Mouse (Mus musculus) forebrain, postnatal 0 days (tissue): ENCODE data around the gene H2-T3. TPM values are rescaled to one million over a fixed set of nuclear protein-coding genes. Genes with fewer than 3 reads are reported as not detected.
"Not testable (repeated sequence)": the region's sequence is repeated elsewhere in the genome, so short reads cannot be mapped to it uniquely, and the experiment has no call there.

Experiments
- ATAC-seq: fragments of 200-750 bp; cut with Nextera tagmentation; 2 replicates; pipeline ENCODE4 v1.8.0; 2017; ENCODE audit warnings: mild to moderate bottlenecking, moderate library complexity
- DNase-seq: peaks from one replicate; pipeline ENCODE4 v3.0.0-alpha.2; 2015
- H3K27ac ChIP-seq: fragments of 300-500 bp; sonication (generic); 2 replicates; pipeline ENCODE4 v1.5.1; 2014; ENCODE audit warnings: low read depth, mild to moderate bottlenecking, antibody characterized with exemption, low read length, moderate library complexity, mixed read lengths
- H3K27me3 ChIP-seq: fragments of 300-500 bp; sonication (generic); 2 replicates; pipeline ENCODE4 v1.6.1; 2014; ENCODE audit warnings: mild to moderate bottlenecking, low read length, mixed read lengths; ENCODE audit not compliant: insufficient read depth
- H3K36me3 ChIP-seq: fragments of 300-500 bp; sonication (generic); 2 replicates; pipeline ENCODE4 v1.6.1; 2014; ENCODE audit warnings: mild to moderate bottlenecking, moderate library complexity; ENCODE audit not compliant: insufficient read depth
- H3K4me1 ChIP-seq: fragments of 300-500 bp; sonication (generic); 2 replicates; pipeline ENCODE4 v1.6.1; 2014; ENCODE audit warnings: antibody characterized with exemption; ENCODE audit not compliant: insufficient read depth
- H3K4me2 ChIP-seq: fragments of 300-500 bp; sonication (generic); 2 replicates; pipeline ENCODE4 v1.6.1; 2014; ENCODE audit warnings: low read depth, mild to moderate bottlenecking, moderate library complexity
- H3K4me3 ChIP-seq: fragments of 300-500 bp; sonication (generic); 2 replicates; pipeline ENCODE4 v1.5.1; 2014; ENCODE audit warnings: low read depth, low read length, mixed read lengths
- H3K9ac ChIP-seq: fragments of 300-500 bp; sonication (generic); 2 replicates; pipeline ENCODE4 v1.6.1; 2014; ENCODE audit warnings: mild to moderate bottlenecking
- H3K9me3 ChIP-seq: fragments of 300-500 bp; sonication (generic); 2 replicates; pipeline ENCODE4 v1.6.1; 2016; ENCODE audit warnings: low read length
- CTCF ChIP-seq: sonication (generic); IDR thresholded peaks from 2 replicates; pipeline ENCODE4 v1.5.1; 2016; ENCODE audit warnings: antibody characterized with exemption, control low read depth, low read depth
- whole genome bisulfite sequencing: fragments of 180-500 bp; shearing (Covaris S2); extraction: QIAGEN DNeasy Blood & Tissue Kit; methylation state at CpG from one replicate; pipeline ENCODE4 v1.1.7; 2014; 5-methylcytosine and 5-hydroxymethylcytosine counted together
- polyA plus RNA-seq: library from polyadenylated mRNA; unstranded; fragments of >200 nt; fragmentation: Nextera tagmentation; extraction: Ambion mirVana; gene quantifications from 2 replicates; pipeline ENCODE4 v1.2.1, GENCODE M21; 2015
- total RNA-seq: library from RNA; depleted of rRNA; stranded (reverse); fragments of >200 nt; gene quantifications from 2 replicates; pipeline ENCODE4 v1.2.3, GENCODE M21; 2014

H2-T3 gene
- total and polyA plus RNA-seq, 2 experiments from 2014 or later, result not detected

- H3K4me1 ChIP-seq, result no peaks in the 10 kb centered on the region
- H3K36me3 ChIP-seq, result no peaks in the 10 kb centered on the region
- H3K27ac ChIP-seq, result no peak overlapping the region
- WGBS, result 3% methylated on average over 46 of the region's 51 CpGs
- ATAC-seq (no peak), DNase-seq (no peak)
- H3K4me2 ChIP-seq, result peak overlapping the region; percentile 27
- TF ChIP-seq CTCF, result no peak
- peaks cover 34% of the 10 kb centered on the region for H3K27me3 ChIP-seq
- peak overlapping the region; percentile 9; the same call in 1 of the 2 replicates for H3K4me3 ChIP-seq
- no peak overlapping the region for H3K9ac ChIP-seq
- H3K9me3 ChIP-seq, result no peaks in the 10 kb centered on the region
These were observed 22.6 kb downstream of the H2-T3 start for GRCm38 (mm10) chr17:36167306-36168038.

GRCm38 (mm10) chr17:36166901-36167300, 23.2 kb downstream of the H2-T3 start:
- H3K36me3 ChIP-seq, ATAC-seq, H3K4me2 ChIP-seq, H3K4me1 ChIP-seq, DNase-seq, H3K4me3 ChIP-seq, H3K9me3 ChIP-seq, H3K27ac ChIP-seq, H3K9ac ChIP-seq: not testable (repeated sequence)
- 9% methylated on average over 2 of the region's 2 CpGs for WGBS
- peaks cover 40% of the 10 kb centered on the region for H3K27me3 ChIP-seq

- no peak for TF ChIP-seq CTCF
- Histone ChIP-seq H3K4me3 (no peak overlapping the region), H3K36me3 (no peaks in the 10 kb centered on the region), H3K4me2 (no peak overlapping the region), H3K27ac (no peak overlapping the region), H3K27me3 (peaks cover 39% of the 10 kb centered on the region), H3K4me1 (no peaks in the 10 kb centered on the region), H3K9ac (no peak overlapping the region), H3K9me3 (no peaks in the 10 kb centered on the region)
- no peak for DNase-seq
- 2% methylated on average over 52 of the region's 56 CpGs for WGBS
- ATAC-seq, result no peak
These were observed 28.7 kb downstream of the H2-T3 start for GRCm38 (mm10) chr17:36161129-36162051.

GRCm38 (mm10) chr17:36158264-36158663, 31.8 kb downstream of the H2-T3 start:
- H3K27ac ChIP-seq, ATAC-seq, DNase-seq, H3K4me1 ChIP-seq, H3K9ac ChIP-seq, H3K36me3 ChIP-seq, H3K9me3 ChIP-seq: not testable (repeated sequence)
- 8% methylated on average over 11 of the region's 11 CpGs for WGBS
- peak overlapping the region; percentile 22; the same call in 1 of the 2 replicates for H3K4me3 ChIP-seq
- H3K4me2 ChIP-seq, result peak overlapping the region; percentile 47
- H3K27me3 ChIP-seq, result peaks cover 24% of the 10 kb centered on the region

GRCm38 (mm10) chr17:36157782-36158181, 32.3 kb downstream of the H2-T3 start:
- H3K9me3 ChIP-seq, H3K9ac ChIP-seq, H3K27ac ChIP-seq, H3K4me1 ChIP-seq, ATAC-seq, DNase-seq, H3K36me3 ChIP-seq: not testable (repeated sequence)
- Histone ChIP-seq H3K4me2 (peak overlapping the region; percentile 47), H3K27me3 (peaks cover 24% of the 10 kb centered on the region), H3K4me3 (peak overlapping the region; percentile 22)
- WGBS, result under 1% methylated on average over 36 of the region's 36 CpGs

- Histone ChIP-seq H3K4me2 (no peak overlapping the region), H3K4me1 (no peaks in the 10 kb centered on the region), H3K27ac (no peak overlapping the region), H3K4me3 (no peak overlapping the region), H3K9me3 (no peaks in the 10 kb centered on the region), H3K9ac (no peak overlapping the region), H3K27me3 (peaks cover 5% of the 10 kb centered on the region), H3K36me3 (no peaks in the 10 kb centered on the region)
- TF ChIP-seq CTCF, result no peak
- no peak for DNase-seq
- ATAC-seq, result no peak
- WGBS, result 20% methylated on average over 3 of the region's 3 CpGs
These were observed 35.6 kb downstream of the H2-T3 start for GRCm38 (mm10) chr17:36154271-36155149.

GRCm38 (mm10) chr17:36151200-36151599, 38.9 kb downstream of the H2-T3 start:
- 52% methylated on average over 4 of the region's 4 CpGs for WGBS
- H3K4me1 ChIP-seq, H3K9me3 ChIP-seq, H3K4me2 ChIP-seq, DNase-seq, H3K36me3 ChIP-seq, ATAC-seq, H3K27me3 ChIP-seq, H3K4me3 ChIP-seq, H3K27ac ChIP-seq, H3K9ac ChIP-seq: not testable (repeated sequence)

GRCm38 (mm10) chr17:36148468-36148867, 41.6 kb downstream of the H2-T3 start:
- not testable (repeated sequence) for H3K27ac ChIP-seq, H3K4me1 ChIP-seq, H3K9me3 ChIP-seq, H3K4me3 ChIP-seq, ATAC-seq, DNase-seq, H3K9ac ChIP-seq, H3K4me2 ChIP-seq, H3K36me3 ChIP-seq
- 68% methylated on average over 5 of the region's 5 CpGs for WGBS
- peaks cover 17% of the 10 kb centered on the region for H3K27me3 ChIP-seq

- not testable (repeated sequence) for H3K4me2 ChIP-seq, DNase-seq, H3K4me1 ChIP-seq, H3K27ac ChIP-seq, H3K9me3 ChIP-seq, ATAC-seq, H3K9ac ChIP-seq, H3K36me3 ChIP-seq, H3K4me3 ChIP-seq
- 85% methylated on average over 1 of the region's 1 CpGs for WGBS
- H3K27me3 ChIP-seq, result peaks cover 19% of the 10 kb centered on the region
These were observed 43.1 kb downstream of the H2-T3 start for GRCm38 (mm10) chr17:36146937-36147336.
